Mouse (Mus musculus): ENCODE results near the gene Gba2. TPM values are rescaled to one million over a fixed set of nuclear protein-coding genes. Genes with fewer than 3 reads are reported as not detected.
"Not testable (repeated sequence)": the region's sequence is repeated elsewhere in the genome, so short reads cannot be mapped to it uniquely, and the experiment has no call there.

The Gba2 gene
- total and polyA plus RNA-seq, 2 experiments from 2014 or later, result 36.3 to 47.6 TPM

GRCm38 (mm10) chr4:43600195-43600934, 21.7 kb upstream of the Gba2 start:
- Histone ChIP-seq H3K27ac (no peak overlapping the region), H3K4me1 (ENCODE audit: insufficient read depth, low read length) (no peaks in the 10 kb centered on the region), H3K27me3 (ENCODE audit: insufficient read depth, low read length) (no peaks in the 10 kb centered on the region), H3K4me2 (ENCODE audit: low read depth, low read length) (no peak overlapping the region), H3K4me3 (ENCODE audit: low read length) (no peak overlapping the region), H3K9ac (replicated peaks; ENCODE audit: low read length) (no peak overlapping the region), H3K36me3 (ENCODE audit: insufficient read depth, low read length) (no peaks in the 10 kb centered on the region), H3K9me3 (ENCODE audit: low read length) (no peaks in the 10 kb centered on the region)
- no peak for ATAC-seq
- TF ChIP-seq CTCF (IDR thresholded peaks at IDR 0.05; ENCODE audit: low read depth), result no peak
- 80% methylated on average over 9 of the region's 9 CpGs for WGBS
- DNase-seq (ENCODE audit: low spot score), result no peak

- no peak for DNase-seq (ENCODE audit: low spot score)
- Histone ChIP-seq H3K27ac (no peak overlapping the region), H3K36me3 (ENCODE audit: insufficient read depth, low read length) (no peaks in the 10 kb centered on the region), H3K4me3 (ENCODE audit: low read length) (no peak overlapping the region), H3K9me3 (ENCODE audit: low read length) (no peaks in the 10 kb centered on the region), H3K9ac (replicated peaks; ENCODE audit: low read length) (no peak overlapping the region), H3K4me2 (ENCODE audit: low read depth, low read length) (no peak overlapping the region), H3K4me1 (ENCODE audit: insufficient read depth, low read length) (no peaks in the 10 kb centered on the region), H3K27me3 (ENCODE audit: insufficient read depth, low read length) (no peaks in the 10 kb centered on the region)
- 90% methylated on average over 7 of the region's 7 CpGs for WGBS
- no peak for TF ChIP-seq CTCF (IDR thresholded peaks at IDR 0.05; ENCODE audit: low read depth)
- ATAC-seq, result no peak
These were observed 20.1 kb upstream of the Gba2 start for GRCm38 (mm10) chr4:43598650-43599380.

- H3K9me3 ChIP-seq (ENCODE audit: low read length), result no peaks in the 10 kb centered on the region
- H3K9ac ChIP-seq (replicated peaks; ENCODE audit: low read length), result no peak overlapping the region
- no peaks in the 10 kb centered on the region for H3K27me3 ChIP-seq (ENCODE audit: insufficient read depth, low read length)
- no peak overlapping the region for H3K4me2 ChIP-seq (ENCODE audit: low read depth, low read length)
- DNase-seq (ENCODE audit: low spot score) (no peak), ATAC-seq (no peak)
- no peaks in the 10 kb centered on the region for H3K36me3 ChIP-seq (ENCODE audit: insufficient read depth, low read length)
- H3K4me1 ChIP-seq (ENCODE audit: insufficient read depth, low read length), result no peaks in the 10 kb centered on the region
- no peak for TF ChIP-seq CTCF (IDR thresholded peaks at IDR 0.05; ENCODE audit: low read depth)
- WGBS, result 83% methylated on average over 4 of the region's 4 CpGs
- no peak overlapping the region for H3K27ac ChIP-seq
- no peak overlapping the region for H3K4me3 ChIP-seq (ENCODE audit: low read length)
These were observed 19.5 kb upstream of the Gba2 start for GRCm38 (mm10) chr4:43598200-43598599.

- H3K4me3 ChIP-seq (ENCODE audit: low read length); H3K9ac ChIP-seq (replicated peaks; ENCODE audit: low read length); H3K36me3 ChIP-seq (ENCODE audit: insufficient read depth, low read length); H3K27me3 ChIP-seq (ENCODE audit: insufficient read depth, low read length); H3K9me3 ChIP-seq (ENCODE audit: low read length); H3K4me2 ChIP-seq (ENCODE audit: low read depth, low read length); DNase-seq (ENCODE audit: low spot score); ATAC-seq; H3K4me1 ChIP-seq (ENCODE audit: insufficient read depth, low read length); H3K27ac ChIP-seq: not testable (repeated sequence)
- WGBS, result 82% methylated on average over 2 of the region's 2 CpGs
These were observed 17.9 kb upstream of the Gba2 start for GRCm38 (mm10) chr4:43596597-43596996.

GRCm38 (mm10) chr4:43593453-43593852, 14.8 kb upstream of the Gba2 start:
- Histone ChIP-seq H3K27ac (no peak overlapping the region), H3K9ac (replicated peaks; ENCODE audit: low read length) (no peak overlapping the region), H3K4me2 (ENCODE audit: low read depth, low read length) (no peak overlapping the region), H3K27me3 (ENCODE audit: insufficient read depth, low read length) (no peaks in the 10 kb centered on the region), H3K9me3 (ENCODE audit: low read length) (no peaks in the 10 kb centered on the region), H3K4me3 (ENCODE audit: low read length) (no peak overlapping the region), H3K36me3 (ENCODE audit: insufficient read depth, low read length) (no peaks in the 10 kb centered on the region), H3K4me1 (ENCODE audit: insufficient read depth, low read length) (no peaks in the 10 kb centered on the region)
- no peak for ATAC-seq
- no peak for DNase-seq (ENCODE audit: low spot score)
- 59% methylated on average over 3 of the region's 3 CpGs for WGBS
- no peak for TF ChIP-seq CTCF (IDR thresholded peaks at IDR 0.05; ENCODE audit: low read depth)

- H3K27ac ChIP-seq, result no peak overlapping the region
- 62% methylated on average over 3 of the region's 3 CpGs for WGBS
- no peak for ATAC-seq
- TF ChIP-seq CTCF (IDR thresholded peaks at IDR 0.05; ENCODE audit: low read depth), result no peak
- H3K36me3 ChIP-seq (ENCODE audit: insufficient read depth, low read length), result no peaks in the 10 kb centered on the region
- no peak for DNase-seq (ENCODE audit: low spot score)
- no peak overlapping the region for H3K4me3 ChIP-seq (ENCODE audit: low read length)
- H3K27me3 ChIP-seq (ENCODE audit: insufficient read depth, low read length), result no peaks in the 10 kb centered on the region
- no peaks in the 10 kb centered on the region for H3K4me1 ChIP-seq (ENCODE audit: insufficient read depth, low read length)
- no peak overlapping the region for H3K4me2 ChIP-seq (ENCODE audit: low read depth, low read length)
- H3K9ac ChIP-seq (replicated peaks; ENCODE audit: low read length), result no peak overlapping the region
- no peaks in the 10 kb centered on the region for H3K9me3 ChIP-seq (ENCODE audit: low read length)
These were observed 13.3 kb upstream of the Gba2 start for GRCm38 (mm10) chr4:43591961-43592360.

GRCm38 (mm10) chr4:43591543-43591942, 12.9 kb upstream of the Gba2 start:
- H3K4me2 ChIP-seq (ENCODE audit: low read depth, low read length), result no peak overlapping the region
- no peak for DNase-seq (ENCODE audit: low spot score)
- TF ChIP-seq CTCF (IDR thresholded peaks at IDR 0.05; ENCODE audit: low read depth), result no peak

More at GRCm38 (mm10) chr4:43591543-43591942, 12.9 kb upstream of the Gba2 start:
- Histone ChIP-seq H3K4me1 (ENCODE audit: insufficient read depth, low read length) (no peaks in the 10 kb centered on the region), H3K9me3 (ENCODE audit: low read length) (no peaks in the 10 kb centered on the region), H3K36me3 (ENCODE audit: insufficient read depth, low read length) (no peaks in the 10 kb centered on the region), H3K9ac (replicated peaks; ENCODE audit: low read length) (no peak overlapping the region), H3K27ac (no peak overlapping the region), H3K4me3 (ENCODE audit: low read length) (no peak overlapping the region), H3K27me3 (ENCODE audit: insufficient read depth, low read length) (no peaks in the 10 kb centered on the region)
- WGBS, result 78% methylated on average over 5 of the region's 5 CpGs
- ATAC-seq, result no peak
